Mouse (Mus musculus): ENCODE data around the gene E130208F15Rik.

- TF ChIP-seq CTCF (IDR thresholded peaks at IDR 0.05; ENCODE audit: borderline replicate concordance, insufficient read depth, low read depth, low read length) (no peak), POLR2A (IDR thresholded peaks at IDR 0.05; ENCODE audit: borderline replicate concordance, insufficient read depth, low read length) (no peak)
These were observed 14.1 kb downstream of the E130208F15Rik start for GRCm38 (mm10) chr7:30335688-30336087.
